Comparison of ENCODE assay signal across 28 mouse cellular contexts in the genomic region with DNA sequence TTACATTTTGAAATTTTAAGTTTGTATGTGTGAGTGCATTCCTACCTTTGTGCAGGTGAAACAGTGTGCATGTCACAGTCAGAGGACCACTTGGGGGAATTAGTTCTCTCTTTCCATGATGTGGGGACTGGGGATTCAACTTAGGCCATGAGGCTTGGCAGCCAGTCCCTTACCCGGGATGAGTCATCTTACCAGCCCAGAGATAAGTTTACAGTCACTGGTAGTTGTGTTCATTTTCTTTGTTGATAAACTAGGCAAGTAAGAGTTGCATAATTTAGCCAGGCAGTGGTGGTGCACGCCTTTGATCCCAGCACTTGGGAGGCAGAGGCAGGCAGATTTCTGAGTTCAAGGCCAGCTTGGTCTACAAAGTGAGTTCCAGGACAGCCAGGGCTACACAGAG. TPM values are rescaled to one million over a fixed set of nuclear protein-coding genes. Genes with fewer than 3 reads are reported as not detected.
A peak's percentile ranks its signal among the peaks of the same experiment; 100 is the strongest.
DNase-seq lines count a peak whose midpoint lies in the region; ATAC-seq and TF ChIP-seq lines count a peak whose summit lies in the region.
"Had no signal": no experiment of that assay in that cellular context is flagged by ENCODE, and none has a peak within 500 bp of the region (broad histone marks: within the 10 kb centered on the region; RNA-seq: fewer than 3 reads in every experiment).

No protein-coding gene starts in this region.

- peak; percentile 18 to 34; a peak in 3 of 4 replicates for TF ChIP-seq EP300 in MEL (IDR thresholded peaks at IDR 0.05; ENCODE audit: low read depth in 1 of 2, low read length in 2 of 2)

- no peaks in the 10 kb centered on the region for H3K4me1 ChIP-seq in MEL (ENCODE audit: control insufficient read depth in 1 of 2, insufficient read depth in 2 of 2, low read length in 2 of 2)
- no peaks in the 10 kb centered on the region for H3K4me1 ChIP-seq in forebrain, postnatal 0 days (ENCODE audit: insufficient read depth)

- no peak overlapping the region for H3K9ac ChIP-seq in MEL (ENCODE audit: control insufficient read depth, low read depth, low read length, poor library complexity, severe bottlenecking)
- no peak overlapping the region for H3K9ac ChIP-seq in forebrain, postnatal 0 days
- H3K9ac ChIP-seq: embryonic facial prominence, embryonic 13.5 days; embryonic facial prominence, embryonic 15.5 days; forebrain, embryonic 12.5 days had no signal

- TF ChIP-seq CTCF in MEL (IDR thresholded peaks at IDR 0.05 in 2 of 3, conservative IDR thresholded peaks at IDR 0.05 in 1 of 3; ENCODE audit: control insufficient read depth in 1 of 3, insufficient read depth in 1 of 3, low read depth in 2 of 3, low read length in 3 of 3, poor library complexity in 1 of 3, severe bottlenecking in 1 of 3), result no peak
- TF ChIP-seq CTCF in forebrain, postnatal 0 days (IDR thresholded peaks at IDR 0.05; ENCODE audit: low read depth), result no peak

- ATAC-seq in forebrain, postnatal 0 days, result no peak
- ATAC-seq: activated CD4-positive, CD25-positive, alpha-beta regulatory T cell, adult 4 months; CD4-positive, CD25-positive, alpha-beta regulatory T cell, adult 4 months; forebrain, embryonic 14.5 days; forebrain, embryonic 16.5 days; Patski had no signal

- no peaks in the 10 kb centered on the region for H3K9me3 ChIP-seq in MEL (replicated peaks; ENCODE audit: insufficient read depth, low read length)
- H3K9me3 ChIP-seq in forebrain, postnatal 0 days (ENCODE audit: low read length), result no peaks in the 10 kb centered on the region
- H3K9me3 ChIP-seq: embryonic facial prominence, embryonic 13.5 days; embryonic facial prominence, embryonic 15.5 days; forebrain, embryonic 10.5 days; forebrain, embryonic 12.5 days; G1E had no signal

- no peak for TF ChIP-seq RAD21 in MEL (IDR thresholded peaks at IDR 0.05; ENCODE audit: low read depth, low read length)

- WGBS in forebrain, postnatal 0 days, result 94% methylated on average over 2 of the region's 2 CpGs

- TF ChIP-seq POLR2A in MEL (IDR thresholded peaks at IDR 0.05; ENCODE audit: control insufficient read depth in 1 of 2, insufficient read depth in 1 of 2, low read depth in 1 of 2, low read length in 2 of 2, poor library complexity in 1 of 2), result no peak

- peaks cover 0 to 17% of the 10 kb centered on the region in 2 experiments; a peak in 2 of 4 replicates for H3K36me3 ChIP-seq in MEL (ENCODE audit: control insufficient read depth in 1 of 2, insufficient read depth in 2 of 2, low read length in 2 of 2)
- H3K36me3 ChIP-seq in forebrain, postnatal 0 days (ENCODE audit: insufficient read depth), result peaks cover 73% of the 10 kb centered on the region

- H3K4me2 ChIP-seq in forebrain, postnatal 0 days (ENCODE audit: low read depth), result no peak overlapping the region
- H3K4me2 ChIP-seq: embryonic facial prominence, embryonic 13.5 days; embryonic facial prominence, embryonic 15.5 days; forebrain, embryonic 12.5 days had no signal

- H3K79me2 ChIP-seq in MEL (ENCODE audit: control insufficient read depth, insufficient read depth, low read length, poor library complexity), result 0 out of 2 replicates have a peak, but pooled peaks cover under 1% of the 10 kb centered on the region

- H3K27ac ChIP-seq in MEL (ENCODE audit: control insufficient read depth, low read depth, low read length), result no peak overlapping the region
- no peak overlapping the region for H3K27ac ChIP-seq in forebrain, postnatal 0 days (ENCODE audit: low read depth, low read length)
- H3K27ac ChIP-seq: embryonic facial prominence, embryonic 13.5 days; embryonic facial prominence, embryonic 15.5 days; forebrain, embryonic 10.5 days; forebrain, embryonic 12.5 days had no signal

- DNase-seq in adrenal gland, adult (ENCODE audit: inconsistent age in 2 of 2, low spot score in 1 of 2), result peak; percentile 18 to 51
- no peak for DNase-seq in adrenal gland, postnatal 25 days
- DNase-seq in heart, adult 11 months, result peak; percentile 61
- no peak for DNase-seq in heart, adult 9 months (ENCODE audit: low spot score in 2 of 2)
- peak; percentile 52 for DNase-seq in MEL (ENCODE audit: low read depth, low spot score)
- no peak for DNase-seq in cerebellum, adult 11 months
- no peak for DNase-seq in forebrain, postnatal 0 days
- DNase-seq: adrenal gland, adult 8-10 months; adrenal gland, postnatal 14 days; B cell, adult 2 months; cerebellum, adult 18-20 months; cerebellum, adult 8-10 months; cerebellum, adult 9-11 months; cerebellum, postnatal 14 days; cerebellum, postnatal 36 days; embryo, embryonic 11 days had no signal

- H3K4me3 ChIP-seq in MEL (ENCODE audit: control insufficient read depth in 1 of 2, insufficient read depth in 1 of 2, low read depth in 2 of 2, low read length in 2 of 2), result no peak overlapping the region
- H3K4me3 ChIP-seq in forebrain, postnatal 0 days (ENCODE audit: low read depth, low read length), result no peak overlapping the region
- H3K4me3 ChIP-seq: embryonic facial prominence, embryonic 13.5 days; embryonic facial prominence, embryonic 15.5 days; erythroblast, embryonic 14.5 days; forebrain, embryonic 10.5 days; forebrain, embryonic 12.5 days had no signal

- no peaks in the 10 kb centered on the region for H3K27me3 ChIP-seq in MEL (ENCODE audit: control insufficient read depth in 1 of 2, insufficient read depth in 2 of 2, low read length in 2 of 2)
- no peaks in the 10 kb centered on the region for H3K27me3 ChIP-seq in forebrain, postnatal 0 days (ENCODE audit: insufficient read depth, low read length)
- H3K27me3 ChIP-seq: CH12.LX; embryonic facial prominence, embryonic 13.5 days; embryonic facial prominence, embryonic 15.5 days; forebrain, embryonic 12.5 days; Patski had no signal

TF ChIP-seq in MEL, 35 proteins besides CTCF, POLR2A, EP300 and RAD21:
- TF ChIP-seq SIN3A (IDR thresholded peaks at IDR 0.05; ENCODE audit: low read length), result no peak
- no peak for TF ChIP-seq MAX (IDR thresholded peaks at IDR 0.05; ENCODE audit: low read length)
- TF ChIP-seq GATA1 (IDR thresholded peaks at IDR 0.05; ENCODE audit: low read depth, low read length), result peak; percentile 55
- no peak for TF ChIP-seq GABPA (IDR thresholded peaks at IDR 0.05; ENCODE audit: low read depth, low read length)
- TF ChIP-seq ETS1 (IDR thresholded peaks at IDR 0.05; ENCODE audit: low read depth, low read length), result 0 out of 2 replicates have a peak, but pooled peaks have one; percentile 7
- no peak for TF ChIP-seq USF2 (IDR thresholded peaks at IDR 0.05; ENCODE audit: borderline replicate concordance in 1 of 2, insufficient read depth in 1 of 2, low read depth in 1 of 2, low read length in 2 of 2)
- peak; percentile 62; the same call in 1 of the 2 replicates for TF ChIP-seq JUND (IDR thresholded peaks at IDR 0.05; ENCODE audit: low read depth, low read length)
- TF ChIP-seq ZKSCAN1 (IDR thresholded peaks at IDR 0.05; ENCODE audit: low read depth, low read length), result no peak
- TF ChIP-seq ZMIZ1 (IDR thresholded peaks at IDR 0.05; ENCODE audit: low read depth, low read length), result no peak
- no peak for TF ChIP-seq MXI1 (IDR thresholded peaks at IDR 0.05; ENCODE audit: low read depth, low read length)
- TF ChIP-seq ELF1 (IDR thresholded peaks at IDR 0.05; ENCODE audit: low read depth, low read length), result no peak
- TF ChIP-seq KAT2A (conservative IDR thresholded peaks at IDR 0.05; ENCODE audit: low read depth, low read length), result no peak
- TF ChIP-seq MAFK (IDR thresholded peaks at IDR 0.05; ENCODE audit: borderline replicate concordance, low read depth, low read length), result no peak
- no peak for TF ChIP-seq MYB (IDR thresholded peaks at IDR 0.05; ENCODE audit: low read depth, low read length)
- TF ChIP-seq HCFC1 (IDR thresholded peaks at IDR 0.05; ENCODE audit: low read depth, low read length), result no peak

RNA-seq across cellular contexts. Expression of a gene that starts 7.6 kb away (rescaled TPM):
- total RNA-seq in adrenal gland, postnatal 25 days (2021), result 54.6 and 65.0 TPM in 2 replicates
- 50.2 and 51.7 TPM in 2 replicates for total RNA-seq in MEL (2012; rRNA removed)
- polyA plus RNA-seq in MEL (2012; ENCODE audit: insufficient read depth in 1 of 2, insufficient read length in 2 of 2, low read depth in 1 of 2, low replicate concordance in 2 of 2, missing spikeins in 1 of 2), result 100 to 1,000 TPM in 1 of 2 experiments, 10 to 100 TPM in 1; 48.5 to 154 TPM
- 330 and 340 TPM in 2 replicates for total RNA-seq in forebrain, postnatal 0 days (2014; rRNA removed)
- polyA plus RNA-seq in forebrain, postnatal 0 days (2015; fragmentation: Nextera tagmentation; extraction: Ambion mirVana), result 260 and 264 TPM in 2 replicates

RNA-seq across cellular contexts. Expression of a gene that starts 52.9 kb away (rescaled TPM):
- total RNA-seq in adrenal gland, postnatal 25 days (2021), result 41.7 and 47.0 TPM in 2 replicates
- total RNA-seq in MEL (2012; rRNA removed), result 32.1 and 33.4 TPM in 2 replicates
- polyA plus RNA-seq in MEL (2012; ENCODE audit: insufficient read depth in 1 of 2, insufficient read length in 2 of 2, low read depth in 1 of 2, low replicate concordance in 2 of 2, missing spikeins in 1 of 2), result 10 to 100 TPM in 1 of 2 experiments, not detected in 1; 30.2 TPM
- total RNA-seq in forebrain, postnatal 0 days (2014; rRNA removed), result 44.4 and 47.7 TPM in 2 replicates
- 47.6 and 64.7 TPM in 2 replicates for polyA plus RNA-seq in forebrain, postnatal 0 days (2015; fragmentation: Nextera tagmentation; extraction: Ambion mirVana)

Comparison
In these comparisons a context has a peak if more than half of its experiments do, and no peak if none do; other contexts are left out.
1. DNase-seq: peak in adrenal gland, adult (2 of 2), heart, adult 11 months (single experiment) and MEL (single experiment); none in adrenal gland, postnatal 25 days (single experiment), heart, adult 9 months (0 of 2), cerebellum, adult 11 months (single experiment) and forebrain, postnatal 0 days (single experiment).